Mouse (Mus musculus): ENCODE results near the gene Nts. TPM values are rescaled to one million over a fixed set of nuclear protein-coding genes. Genes with fewer than 3 reads are reported as not detected.

Gene Nts
- not detected for total RNA-seq (2023)

GRCm38 (mm10) chr10:102490386-102490785 lies at the start of gene Nts:
Gene Nts (minus strand): TSS chr10:102490486.

GRCm38 (mm10) chr10:102511807-102512461 lies 21.6 kb upstream of the Nts start, which contains the start of gene Rassf9:
Gene Rassf9 (plus strand): TSS chr10:102512222.

Other genes with a start within 250 kb of the Nts start
- gene Rassf9, start 21.7 kb upstream of the Nts start, total RNA-seq (2023): not detected

All from CD8-positive naive resting alpha-beta T cell, adult 57 days (primary cell).